Mouse (Mus musculus) liver, postnatal 0 days (tissue): ENCODE measurements at regions not wholly inside any gene's neighbourhood (a gene's known extent, or its start where the extent isn't known, plus 50 kb on each side); places are given as distances from the start of the nearest gene placed in this dataset.

Experiments
- CTCF ChIP-seq: sonication (generic); IDR thresholded peaks from 2 replicates; pipeline ENCODE4 v1.5.1; 2016; ENCODE audit warnings: antibody characterized with exemption, low read depth
- EP300 ChIP-seq: IDR thresholded peaks from 2 replicates; pipeline ENCODE4 v1.6.1; 2016; ENCODE audit warnings: antibody characterized with exemption, low read depth, mild to moderate bottlenecking

GRCm38 (mm10) chrX:159026311-159026710 lies 183.8 kb upstream of the Rps6ka3 start:
- TF ChIP-seq CTCF (no peak), EP300 (no peak)
